Mouse (Mus musculus) small intestine, adult 2 months (tissue): ENCODE data around the gene Camk2d. TPM values are rescaled to one million over a fixed set of nuclear protein-coding genes. Genes with fewer than 3 reads are reported as not detected.

Source experiments
- H3K27ac ChIP-seq: fragments of 200-500 bp; 2 replicates; pipeline ENCODE4 v1.5.1; 2012; ENCODE audit warnings: low read depth, low read length, control low read depth, inconsistent platforms; ENCODE audit not compliant: insufficient read depth
- H3K27me3 ChIP-seq: fragments of 200-500 bp; 2 replicates; pipeline ENCODE4 v1.6.1; 2012; ENCODE audit warnings: mild to moderate bottlenecking, moderate library complexity, low read length, inconsistent platforms; ENCODE audit not compliant: control insufficient read depth, insufficient read depth
- H3K36me3 ChIP-seq: fragments of 200-500 bp; 2 replicates; pipeline ENCODE4 v1.6.1; 2012; ENCODE audit warnings: mild to moderate bottlenecking, low read length, control low read depth, inconsistent platforms; ENCODE audit not compliant: control insufficient read depth, insufficient read depth
- H3K4me1 ChIP-seq: fragments of 200-500 bp; 2 replicates; pipeline ENCODE4 v1.6.1; 2012; ENCODE audit warnings: low read length, inconsistent platforms, mixed read lengths; ENCODE audit not compliant: control insufficient read depth, insufficient read depth, insufficient read length
- H3K4me3 ChIP-seq: fragments of 200-500 bp; 2 replicates; pipeline ENCODE4 v1.5.1; 2012; ENCODE audit warnings: low read depth, mild to moderate bottlenecking, control low read depth, inconsistent platforms, low read length, moderate library complexity
- CTCF ChIP-seq: fragments of 200-500 bp; IDR thresholded peaks from 2 replicates; pipeline ENCODE4 v1.5.1; 2012; ENCODE audit warnings: low read depth, mild to moderate bottlenecking, control low read depth, inconsistent platforms, low read length, moderate library complexity, mixed read lengths; ENCODE audit not compliant: insufficient replicate concordance, insufficient read length; ENCODE audit errors: extremely low read depth
- POLR2A ChIP-seq: fragments of 200-500 bp; IDR thresholded peaks from 2 replicates; pipeline ENCODE4 v1.6.1; 2012; ENCODE audit warnings: low read depth, mild to moderate bottlenecking, control low read depth, inconsistent platforms, low read length, moderate library complexity
- WGBS: fragments of 180-500 bp; shearing (Covaris S2); methylation state at CpG from one replicate; pipeline ENCODE4 v1.1.7; 2018; 5-methylcytosine and 5-hydroxymethylcytosine counted together
- polyA plus RNA-seq: library from polyadenylated mRNA; depleted of rRNA; stranded (reverse); fragments of >200 nt; gene quantifications from 2 replicates; pipeline ENCODE4 v1.2.3, GENCODE M21; 2012

Camk2d gene
- polyA plus RNA-seq, 1 experiment = 89.5 TPM

DNA sequence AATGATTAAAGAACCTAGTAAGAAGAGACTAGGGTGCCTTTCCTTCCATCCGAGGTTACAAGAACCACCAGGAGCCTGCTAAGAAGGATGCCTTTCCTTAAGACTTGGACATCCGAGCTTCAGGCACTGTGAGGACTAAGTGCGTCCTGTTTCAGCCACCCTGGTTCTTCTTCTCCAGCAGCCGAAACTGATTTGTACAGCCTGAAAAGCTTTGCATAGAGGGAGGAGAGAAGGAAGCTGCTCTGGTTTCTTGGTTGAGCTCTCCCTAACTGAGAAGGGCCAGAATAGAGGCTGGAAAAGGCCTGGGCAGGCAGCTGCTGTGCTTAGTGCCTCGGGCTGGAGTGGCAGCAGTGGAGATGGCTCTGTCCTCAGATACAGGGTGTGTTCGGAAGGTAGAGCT is 105.0 kb downstream of the Camk2d start:
- 90% methylated on average over 6 of the region's 6 CpGs for WGBS
- H3K27ac ChIP-seq = no peak overlapping the region

DNA sequence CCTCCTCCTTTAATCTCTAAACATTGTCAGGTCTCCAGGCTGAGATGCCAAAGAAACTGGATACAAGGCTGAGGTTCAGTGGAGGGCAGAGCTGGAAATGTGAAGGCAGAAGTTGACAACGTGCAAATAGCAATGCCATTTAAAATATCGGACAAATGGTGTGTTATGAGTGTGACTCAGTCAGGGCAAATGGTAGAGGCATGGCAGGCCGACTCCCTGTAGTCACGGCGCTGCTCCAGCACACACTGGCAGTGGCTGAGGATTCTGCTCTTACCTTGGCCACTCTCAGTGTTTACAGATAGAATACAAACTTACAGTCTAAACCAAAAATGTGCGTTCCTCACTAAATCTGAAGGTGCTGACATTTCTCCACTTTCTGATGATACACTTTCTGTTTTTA is 105.5 kb downstream of the Camk2d start:
- 82% methylated on average over 6 of the region's 6 CpGs for WGBS
- Histone ChIP-seq H3K4me3 (no peak overlapping the region), H3K4me1 (peaks cover 7% of the 10 kb centered on the region; the same call in 1 of the 2 replicates), H3K27ac (no peak overlapping the region), H3K27me3 (no peaks in the 10 kb centered on the region), H3K36me3 (peaks cover 2% of the 10 kb centered on the region; the same call in 1 of the 2 replicates)
- TF ChIP-seq POLR2A = no peak
- no peak for TF ChIP-seq CTCF

More for the DNA sequence above, 105.0 kb downstream of the Camk2d start:
- Histone ChIP-seq H3K36me3 (no peaks in the 10 kb centered on the region), H3K4me1 (peaks cover 7% of the 10 kb centered on the region; the same call in 1 of the 2 replicates), H3K27me3 (no peaks in the 10 kb centered on the region), H3K4me3 (no peak overlapping the region)
- TF ChIP-seq CTCF (no peak), POLR2A (no peak)

DNA sequence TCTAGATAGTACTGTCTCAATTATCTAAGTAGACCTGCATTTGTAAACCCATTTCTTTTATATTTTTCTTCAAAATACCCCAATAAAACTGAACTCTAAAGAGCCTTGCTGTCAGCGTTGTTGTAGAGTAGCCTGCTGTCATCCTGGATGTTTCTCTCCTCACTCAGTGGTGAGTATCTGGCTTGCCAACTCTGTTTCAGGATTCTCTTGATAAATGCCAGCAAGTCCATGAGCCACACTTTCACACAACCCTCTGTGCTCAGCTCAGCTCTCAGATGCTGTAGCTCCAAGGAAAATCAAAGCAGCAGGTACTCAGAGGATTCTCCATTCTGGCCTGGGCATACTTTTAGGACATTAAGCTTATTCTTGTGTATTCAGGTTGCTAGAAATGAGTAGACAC is 109.4 kb downstream of the Camk2d start:
- WGBS = 87% methylated on average over 1 of the region's 1 CpGs
- Histone ChIP-seq H3K36me3 (peaks cover 2% of the 10 kb centered on the region; the same call in 1 of the 2 replicates), H3K27ac (no peak overlapping the region), H3K4me1 (peaks cover 2% of the 10 kb centered on the region; the same call in 1 of the 2 replicates), H3K27me3 (no peaks in the 10 kb centered on the region), H3K4me3 (no peak overlapping the region)
- TF ChIP-seq POLR2A (no peak), CTCF (no peak)

DNA sequence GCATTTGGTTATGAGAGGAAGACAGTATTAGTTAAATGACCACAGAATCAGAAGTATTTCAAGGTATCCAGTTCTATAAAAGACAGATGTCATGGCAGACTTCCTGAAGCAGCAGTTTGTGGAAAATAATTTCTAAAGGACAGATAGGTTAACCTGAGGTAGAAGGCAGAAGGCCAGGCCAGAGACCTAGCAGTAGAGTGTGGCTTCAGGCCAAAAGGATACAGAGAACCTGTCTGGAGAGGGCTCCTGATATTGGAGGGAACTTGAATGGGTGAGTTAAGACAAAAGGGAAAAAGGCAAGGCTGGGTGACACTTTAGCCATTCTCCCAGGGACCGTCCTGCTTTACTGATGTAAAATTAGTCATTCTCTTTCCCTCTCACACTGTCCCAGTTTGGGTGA is 118.2 kb downstream of the Camk2d start:
- WGBS = 85% methylated on average over 1 of the region's 1 CpGs
- Histone ChIP-seq H3K4me3 (no peak overlapping the region), H3K4me1 (no peaks in the 10 kb centered on the region), H3K27ac (no peak overlapping the region), H3K36me3 (peaks cover 2% of the 10 kb centered on the region; the same call in 1 of the 2 replicates), H3K27me3 (no peaks in the 10 kb centered on the region)
- TF ChIP-seq CTCF = no peak
- no peak for TF ChIP-seq POLR2A

DNA sequence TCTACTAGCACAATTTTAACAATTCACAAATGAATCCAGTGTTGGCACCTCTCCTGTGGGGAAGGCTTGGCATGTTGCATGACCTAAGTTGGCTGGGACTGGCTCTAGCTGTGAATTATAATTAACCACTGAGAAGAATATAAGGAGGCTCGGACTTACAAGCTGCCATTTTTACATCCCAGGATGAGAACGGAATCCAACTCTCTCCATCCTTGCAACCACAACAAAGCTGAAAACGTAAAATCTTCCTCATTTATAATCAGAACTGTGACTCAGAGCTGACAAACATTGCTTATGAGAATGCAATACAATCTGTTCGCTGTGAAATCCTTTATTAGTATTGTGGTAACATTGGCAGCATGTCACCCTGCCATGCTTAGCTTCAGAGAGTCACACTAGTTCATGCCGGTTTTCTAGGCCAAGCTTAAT is 126.9 kb downstream of the Camk2d start:
- Histone ChIP-seq H3K36me3 (0 out of 2 replicates have a peak, but pooled peaks cover 3% of the 10 kb centered on the region), H3K27me3 (no peaks in the 10 kb centered on the region), H3K27ac (no peak overlapping the region), H3K4me3 (no peak overlapping the region), H3K4me1 (no peaks in the 10 kb centered on the region)
- TF ChIP-seq POLR2A (no peak), CTCF (no peak)
- 92% methylated on average over 5 of the region's 5 CpGs for WGBS

DNA sequence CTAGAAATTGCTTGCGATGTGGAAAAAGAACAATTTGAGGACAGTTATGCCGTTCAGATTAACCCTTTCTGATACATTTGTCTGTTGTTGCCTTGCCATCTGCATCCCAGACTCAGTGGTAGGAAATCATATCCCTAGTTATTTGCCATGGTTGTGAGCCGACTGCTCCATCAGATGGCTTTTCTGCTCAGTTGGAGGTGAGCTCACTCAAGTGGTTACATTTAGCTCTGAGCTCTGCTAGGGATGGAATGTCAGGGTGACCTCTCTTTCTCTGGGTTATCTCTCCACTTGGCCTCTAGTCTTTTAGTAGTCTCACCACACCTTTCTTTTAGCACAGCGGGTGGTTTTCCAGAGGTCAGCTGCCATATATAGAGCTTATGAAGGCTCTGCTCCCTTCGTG is 127.4 kb downstream of the Camk2d start:
- 88% methylated on average over 5 of the region's 5 CpGs for WGBS

DNA sequence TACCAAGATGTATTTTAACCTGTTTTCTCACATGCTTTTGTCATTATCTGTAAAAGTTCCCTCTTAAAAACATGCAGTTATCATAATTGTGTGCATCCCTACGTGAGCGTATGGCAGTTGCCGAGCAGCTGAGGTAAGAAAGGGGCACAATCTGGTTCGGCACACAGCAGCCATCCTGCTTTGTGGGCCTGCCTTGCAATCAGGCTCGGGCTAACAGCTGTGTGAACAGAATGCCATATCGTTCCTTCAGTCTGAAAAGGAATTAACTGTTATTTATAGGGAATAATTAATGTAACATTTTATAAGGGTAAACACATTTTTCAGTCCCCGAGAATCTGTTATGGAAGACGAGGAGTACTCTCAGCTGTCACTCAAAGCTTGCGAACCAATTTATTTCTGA is 129.5 kb downstream of the Camk2d start:
- TF ChIP-seq POLR2A (no peak), CTCF (no peak)
- H3K36me3 ChIP-seq = 0 out of 2 replicates have a peak, but pooled peaks cover 3% of the 10 kb centered on the region
- H3K4me1 ChIP-seq = no peaks in the 10 kb centered on the region
- 94% methylated on average over 9 of the region's 9 CpGs for WGBS
- no peaks in the 10 kb centered on the region for H3K27me3 ChIP-seq
- no peak overlapping the region for H3K4me3 ChIP-seq
- no peak overlapping the region for H3K27ac ChIP-seq

More for the DNA sequence above, 127.4 kb downstream of the Camk2d start:
- Histone ChIP-seq H3K36me3 (0 out of 2 replicates have a peak, but pooled peaks cover 3% of the 10 kb centered on the region), H3K4me1 (no peaks in the 10 kb centered on the region), H3K27ac (no peak overlapping the region), H3K4me3 (no peak overlapping the region), H3K27me3 (no peaks in the 10 kb centered on the region)
- no peak for TF ChIP-seq CTCF
- TF ChIP-seq POLR2A = no peak
